Mouse (Mus musculus) kidney, postnatal 14 days (tissue): ENCODE measurements around the gene Nalcn.

ENCODE experiments used
- DNase-seq: peaks from one replicate; pipeline ENCODE4 v3.0.0; 2022; ENCODE audit warnings: mixed read lengths

Gene Nalcn

GRCm38 (mm10) chr14:123488575-123489207 lies 138.3 kb downstream of the Nalcn start:
- no peak for DNase-seq

- no peak for DNase-seq
These were observed 164.9 kb downstream of the Nalcn start for GRCm38 (mm10) chr14:123462026-123462425.

- no peak for DNase-seq
These were observed 180.9 kb downstream of the Nalcn start for GRCm38 (mm10) chr14:123446031-123446430.

- no peak for DNase-seq
These were observed 191.4 kb downstream of the Nalcn start for GRCm38 (mm10) chr14:123435542-123435941.

- no peak for DNase-seq
These were observed 250.6 kb downstream of the Nalcn start for GRCm38 (mm10) chr14:123376167-123376855.

GRCm38 (mm10) chr14:123371522-123371921 lies 255.4 kb downstream of the Nalcn start:
- DNase-seq: peak; percentile 9

- no peak for DNase-seq
These were observed 267.3 kb downstream of the Nalcn start for GRCm38 (mm10) chr14:123359691-123360090.

DNA sequence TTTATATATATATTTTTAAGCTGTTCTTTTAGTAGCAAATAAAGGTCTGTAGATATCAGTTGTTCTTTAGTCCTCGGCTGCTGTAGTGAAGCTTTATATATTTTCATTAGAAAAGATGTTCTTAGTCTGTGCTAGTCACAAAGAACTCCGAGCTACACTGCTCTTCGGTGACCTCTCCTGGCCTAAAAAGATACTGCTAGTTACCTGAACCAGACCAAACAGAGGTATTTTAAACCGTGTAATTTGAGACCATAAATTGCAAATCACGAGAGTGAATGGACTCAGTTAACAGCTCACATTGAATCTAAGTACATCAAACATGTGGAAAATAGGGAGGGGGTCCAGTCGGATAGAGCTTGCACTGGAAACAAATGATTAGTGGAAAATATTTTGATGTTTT lies 274.0 kb downstream of the Nalcn start:
- peak; percentile 29 for DNase-seq

GRCm38 (mm10) chr14:123331841-123332240 lies 295.1 kb downstream of the Nalcn start:
- DNase-seq: no peak

GRCm38 (mm10) chr14:123314369-123314768 lies 312.6 kb downstream of the Nalcn start:
- DNase-seq: no peak

DNA sequence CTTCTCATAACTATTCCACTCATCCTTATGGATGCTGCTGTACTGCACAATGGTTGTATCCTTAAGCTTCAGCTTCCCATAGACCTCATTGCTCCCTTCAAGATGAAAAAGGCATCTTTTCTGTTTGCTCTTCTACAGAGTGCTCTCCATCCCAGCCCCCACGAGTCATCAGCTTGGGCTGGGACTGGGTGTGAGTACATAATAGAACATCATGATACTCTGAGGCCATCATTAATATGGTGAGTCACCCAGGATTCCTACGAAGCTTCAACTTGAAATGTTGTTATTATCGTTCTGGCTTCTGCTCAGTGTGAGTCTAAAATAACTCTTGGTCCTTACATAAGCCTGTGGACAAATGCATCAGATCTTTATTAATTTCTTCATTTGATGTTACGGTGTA lies 314.6 kb downstream of the Nalcn start:
- DNase-seq: no peak

DNA sequence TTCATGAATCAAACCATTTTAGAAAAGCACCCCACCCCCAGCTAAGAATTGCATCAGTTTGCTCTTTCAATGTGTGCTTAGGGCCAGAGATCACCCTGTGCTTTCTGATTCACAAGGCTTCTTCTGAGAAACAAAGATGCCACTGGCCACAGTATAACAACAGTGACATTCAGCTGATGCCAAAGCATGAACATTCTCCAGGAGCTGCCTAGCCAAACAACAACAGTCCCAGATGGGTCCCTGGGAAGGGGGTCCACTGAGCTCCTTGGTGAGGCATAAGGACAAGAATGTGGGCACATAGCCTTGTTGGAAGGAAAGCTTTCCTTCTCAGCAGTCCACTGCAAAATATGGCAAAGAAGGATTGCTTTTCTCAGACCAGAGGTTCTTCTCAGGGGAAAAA lies 330.9 kb downstream of the Nalcn start:
- DNase-seq: no peak

DNA sequence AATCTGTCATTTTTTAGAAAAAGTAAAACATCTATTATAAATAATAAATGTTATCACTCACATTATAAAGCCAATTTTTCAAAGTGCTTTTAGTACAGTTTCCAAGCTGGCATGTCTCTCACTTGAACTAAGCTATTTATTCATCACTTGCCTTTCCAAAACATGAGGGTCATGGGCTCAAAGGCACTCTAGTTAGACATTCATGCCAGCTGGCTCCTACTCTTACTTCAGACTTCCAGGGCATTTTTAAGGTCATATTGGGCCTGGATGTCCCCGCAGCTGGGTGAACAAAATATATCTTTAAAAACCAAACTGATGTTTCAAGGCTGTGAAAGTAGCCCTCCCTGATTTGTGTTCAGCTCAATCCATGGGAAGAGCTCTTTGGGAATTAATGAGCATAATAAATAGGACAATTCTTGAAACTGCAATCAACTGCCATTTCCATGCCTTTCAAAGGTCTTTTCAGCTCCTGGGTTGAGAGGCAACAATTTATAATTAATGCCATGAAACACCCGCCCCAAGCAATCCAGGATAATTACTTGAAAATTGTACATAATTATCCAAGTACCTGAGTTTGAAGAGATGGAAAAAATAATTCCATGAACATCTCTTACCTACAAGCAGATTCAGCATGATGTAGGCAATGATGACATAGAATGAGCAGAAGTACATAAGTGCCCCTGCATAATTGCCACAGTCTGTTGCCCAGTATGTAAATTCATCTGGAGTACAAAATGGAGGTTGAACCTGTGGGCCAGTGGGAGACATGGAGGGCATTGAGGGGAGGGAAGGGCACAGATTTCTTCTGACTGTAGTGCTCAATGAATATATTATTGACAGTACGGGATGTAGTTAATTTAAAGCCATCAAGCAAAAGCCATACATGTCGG lies 335.6 kb downstream of the Nalcn start:
- DNase-seq: peak; percentile 27

- DNase-seq: no peak
These were observed 344.8 kb downstream of the Nalcn start for GRCm38 (mm10) chr14:123282165-123282564.

DNA sequence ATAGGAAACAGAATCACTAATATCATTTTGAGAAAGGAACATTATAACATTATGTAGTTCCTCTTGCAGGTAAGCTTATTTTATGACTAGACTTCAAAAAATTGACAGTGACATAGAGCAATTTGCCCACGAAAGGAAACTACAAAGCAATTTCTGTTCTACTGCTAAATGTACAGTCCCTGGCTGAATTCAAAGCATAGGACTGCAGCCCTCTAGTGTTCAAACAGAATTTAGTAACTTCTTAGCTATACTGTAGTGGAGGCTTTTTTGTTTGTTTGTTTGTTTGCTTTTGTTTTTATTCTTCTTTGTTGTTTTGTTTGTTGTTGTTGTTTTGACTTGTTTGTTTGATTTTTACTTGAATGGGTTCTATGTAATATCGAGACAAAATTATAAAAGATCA lies 354.8 kb downstream of the Nalcn start:
- DNase-seq: no peak

GRCm38 (mm10) chr14:123240738-123241137 lies 386.2 kb downstream of the Nalcn start:
- DNase-seq: no peak

DNA sequence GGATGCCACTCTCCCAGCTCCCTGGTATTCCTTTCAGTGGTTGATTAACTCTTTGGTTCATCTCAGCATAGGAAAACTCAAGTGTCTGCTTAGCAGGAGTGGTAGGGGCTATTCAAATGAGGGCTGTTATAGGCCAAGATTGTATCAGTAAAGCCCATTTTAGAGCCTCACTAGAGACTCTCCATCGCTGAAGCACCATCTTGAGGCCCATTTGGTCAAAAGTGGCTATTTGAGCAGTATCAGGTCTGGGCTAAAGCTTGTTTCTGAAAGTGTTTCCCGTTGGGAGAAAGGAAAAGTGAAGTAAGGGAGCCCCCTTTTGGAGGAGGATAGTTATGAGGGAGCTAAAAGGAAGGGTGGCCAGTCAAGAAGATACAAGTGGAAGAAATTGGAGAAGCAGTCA lies 387.0 kb downstream of the Nalcn start:
- peak; percentile 24 for DNase-seq

- no peak for DNase-seq
These were observed 389.9 kb downstream of the Nalcn start for GRCm38 (mm10) chr14:123237002-123237401.

- DNase-seq: no peak
These were observed 394.2 kb downstream of the Nalcn start for GRCm38 (mm10) chr14:123232630-123233206.
